Mouse (Mus musculus): ENCODE measurements around the gene Wfdc21. TPM values are rescaled to one million over a fixed set of nuclear protein-coding genes. Genes with fewer than 3 reads are reported as not detected.

Gene Wfdc21
- total RNA-seq, 2 experiments from 2014 or later, result 146 to 203 TPM

DNA sequence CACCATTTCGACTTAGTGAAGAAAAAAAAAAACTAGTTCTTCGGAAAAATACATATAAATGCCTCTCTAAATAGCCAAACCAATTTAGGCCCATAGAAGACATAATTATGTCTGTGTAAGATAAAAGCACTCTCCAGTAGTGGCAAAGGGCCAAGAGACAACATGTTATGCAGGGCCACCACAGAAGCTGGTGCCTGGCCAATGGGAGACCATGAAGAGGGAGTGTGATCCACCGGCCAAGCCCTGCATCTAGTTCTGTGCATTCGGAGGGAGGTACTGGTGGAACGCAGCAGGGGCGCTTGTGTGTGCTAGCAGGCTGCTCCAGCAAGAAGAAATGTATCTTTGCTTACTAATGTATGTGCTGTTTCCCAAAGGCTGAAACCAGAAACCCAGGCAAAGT, 49.4 kb downstream of the Wfdc21 start:
- no peak for ATAC-seq (replicated peaks; ENCODE audit: low FRiP score, poor library complexity, severe bottlenecking)

DNA sequence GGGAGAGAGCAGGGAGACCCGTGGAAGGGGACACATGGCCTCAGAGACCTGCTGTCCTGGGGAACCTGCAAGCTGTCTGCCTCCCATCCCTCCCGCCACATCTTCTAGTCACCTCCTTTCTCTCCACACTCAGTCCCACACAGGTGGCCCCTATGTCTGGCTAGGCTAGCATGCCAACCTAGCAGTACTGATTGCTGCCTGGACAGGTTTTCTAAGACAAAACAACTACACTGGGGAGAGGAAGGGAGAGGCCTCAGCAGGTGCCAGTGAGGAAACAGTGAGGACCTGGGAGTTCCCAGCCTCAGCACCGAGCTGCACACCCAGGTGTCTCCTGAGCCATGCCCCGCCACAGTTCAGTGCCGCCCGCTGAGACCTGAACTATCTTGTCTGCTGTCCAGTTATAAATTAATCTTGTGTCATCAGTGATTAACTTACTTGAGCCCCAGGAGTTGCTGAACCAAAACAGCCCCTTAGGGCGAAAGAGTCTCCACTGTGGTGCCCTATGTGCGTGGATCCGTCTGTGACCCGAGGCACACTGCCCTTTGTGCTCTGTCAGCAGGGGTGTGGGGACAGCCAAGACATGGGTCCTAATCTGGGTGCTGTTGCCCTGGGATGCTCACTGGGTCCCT, 50.4 kb downstream of the Wfdc21 start:
- ATAC-seq (replicated peaks; ENCODE audit: low FRiP score, poor library complexity, severe bottlenecking), result no peak

DNA sequence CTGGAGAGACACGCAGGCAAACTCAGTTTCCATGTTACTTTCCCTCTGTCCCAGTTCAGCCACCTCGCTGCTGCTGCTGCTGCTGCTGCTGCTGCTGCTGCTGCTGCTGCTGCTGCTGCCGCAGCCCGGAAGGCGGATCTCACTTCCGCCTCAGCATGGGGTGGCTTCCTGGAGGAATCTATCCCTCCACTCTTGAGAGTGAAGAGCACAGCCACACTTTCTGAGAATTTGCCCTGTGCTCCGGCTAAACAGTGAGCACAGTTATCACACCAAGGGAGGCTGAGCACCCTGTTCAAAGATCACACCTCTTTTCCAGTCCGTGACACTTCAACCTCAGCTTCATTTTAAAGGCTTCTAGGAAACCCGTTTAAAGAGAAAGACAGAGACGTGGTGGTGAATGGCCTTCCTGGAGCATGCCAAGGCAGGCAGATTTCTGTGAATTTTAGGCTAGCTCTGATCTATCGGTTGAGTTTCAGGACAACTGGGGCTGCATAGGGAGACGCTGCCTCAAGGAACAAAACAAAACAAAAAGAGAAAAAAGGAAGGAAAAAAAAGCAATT, 53.2 kb downstream of the Wfdc21 start:
- ATAC-seq (replicated peaks; ENCODE audit: low FRiP score, poor library complexity, severe bottlenecking), result no peak

DNA sequence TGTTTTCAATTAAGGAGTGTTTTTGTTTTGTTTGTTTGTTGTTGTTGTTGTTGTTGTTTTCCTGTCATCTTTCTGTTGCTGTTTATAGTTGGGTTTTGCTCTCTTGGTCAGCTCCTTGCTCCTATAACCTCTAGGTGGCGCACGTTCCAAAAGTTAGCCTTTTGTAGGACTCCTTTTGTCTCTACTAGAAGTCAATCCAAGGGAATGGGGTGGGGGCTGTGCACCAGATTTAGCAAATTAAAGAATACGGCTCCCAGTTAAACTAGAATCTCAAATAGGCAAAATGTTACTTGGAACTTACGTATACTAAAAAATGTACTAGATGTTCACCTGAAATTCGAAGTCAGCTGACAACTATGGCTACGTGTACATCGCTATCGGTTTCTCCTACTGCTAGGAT, 55.4 kb downstream of the Wfdc21 start:
- ATAC-seq (replicated peaks; ENCODE audit: low FRiP score, poor library complexity, severe bottlenecking), result no peak

Other genes starting within 250 kb of the Wfdc21 start
- gene Heatr9, start 224.8 kb upstream of the Wfdc21 start, total RNA-seq (2015; ENCODE audit: low replicate concordance), result not detected in 2 replicates
- gene Heatr9, start 224.8 kb upstream of the Wfdc21 start, total RNA-seq (2017; ENCODE audit: low replicate concordance), result not detected in 2 replicates
- gene Ccl5, start 216.4 kb upstream of the Wfdc21 start, total RNA-seq (2015; ENCODE audit: low replicate concordance), result 12.3 TPM in 1 of 2 replicates, not detected in the other
- gene Ccl5, start 216.4 kb upstream of the Wfdc21 start, total RNA-seq (2017; ENCODE audit: low replicate concordance), result 5.9 TPM in 1 of 2 replicates, not detected in the other
- 23.6 and 31.3 TPM in 2 replicates for gene Ccl9, start 168.3 kb upstream of the Wfdc21 start, total RNA-seq (2015; ENCODE audit: low replicate concordance)
- gene Ccl9, start 168.3 kb upstream of the Wfdc21 start, total RNA-seq (2017; ENCODE audit: low replicate concordance), result 22.5 and 31.5 TPM in 2 replicates
- gene Ccl6, start 153.9 kb upstream of the Wfdc21 start, total RNA-seq (2015; ENCODE audit: low replicate concordance), result 95.3 and 103 TPM in 2 replicates
- 52.1 and 61.0 TPM in 2 replicates for gene Ccl6, start 153.9 kb upstream of the Wfdc21 start, total RNA-seq (2017; ENCODE audit: low replicate concordance)
- gene Rpl9-ps1, start 101.3 kb upstream of the Wfdc21 start, total RNA-seq (2015; ENCODE audit: low replicate concordance), result not detected in 2 replicates
- gene Rpl9-ps1, start 101.3 kb upstream of the Wfdc21 start, total RNA-seq (2017; ENCODE audit: low replicate concordance), result not detected in 2 replicates
- 48.7 and 55.7 TPM in 2 replicates for gene Ccl3, start 97.6 kb upstream of the Wfdc21 start, total RNA-seq (2015; ENCODE audit: low replicate concordance)
- gene Ccl3, start 97.6 kb upstream of the Wfdc21 start, total RNA-seq (2017; ENCODE audit: low replicate concordance), result 13.4 and 27.3 TPM in 2 replicates
- 4.2 and 4.4 TPM in 2 replicates for gene Ccl4, start 84.4 kb upstream of the Wfdc21 start, total RNA-seq (2015; ENCODE audit: low replicate concordance)
- gene Ccl4, start 84.4 kb upstream of the Wfdc21 start, total RNA-seq (2017; ENCODE audit: low replicate concordance), result 5.0 and 9.3 TPM in 2 replicates
- gene Wfdc17, start 42.9 kb upstream of the Wfdc21 start, total RNA-seq (2015; ENCODE audit: low replicate concordance), result 22.7 and 23.4 TPM in 2 replicates
- 4.5 TPM in 1 of 2 replicates, not detected in the other for gene Wfdc17, start 42.9 kb upstream of the Wfdc21 start, total RNA-seq (2017; ENCODE audit: low replicate concordance)
- gene Wfdc18, start 37.9 kb upstream of the Wfdc21 start, total RNA-seq (2015; ENCODE audit: low replicate concordance), result not detected in 2 replicates
- gene Wfdc18, start 37.9 kb upstream of the Wfdc21 start, total RNA-seq (2017; ENCODE audit: low replicate concordance), result not detected in 2 replicates
- gene Heatr6, start 6.8 kb downstream of the Wfdc21 start, total RNA-seq (2015; ENCODE audit: low replicate concordance), result 2.5 and 3.8 TPM in 2 replicates
- 2.0 and 6.8 TPM in 2 replicates for gene Heatr6, start 6.8 kb downstream of the Wfdc21 start, total RNA-seq (2017; ENCODE audit: low replicate concordance)
- gene Hnf1b, start 103.1 kb downstream of the Wfdc21 start, total RNA-seq (2015; ENCODE audit: low replicate concordance), result not detected in 2 replicates
- not detected in 2 replicates for gene Hnf1b, start 103.1 kb downstream of the Wfdc21 start, total RNA-seq (2017; ENCODE audit: low replicate concordance)
- gene Ddx52, start 195.1 kb downstream of the Wfdc21 start, total RNA-seq (2015; ENCODE audit: low replicate concordance), result 9.6 and 13.8 TPM in 2 replicates
- 17.6 and 19.3 TPM in 2 replicates for gene Ddx52, start 195.1 kb downstream of the Wfdc21 start, total RNA-seq (2017; ENCODE audit: low replicate concordance)
- gene Synrg, start 217.5 kb downstream of the Wfdc21 start, total RNA-seq (2015; ENCODE audit: low replicate concordance), result 10.0 and 11.0 TPM in 2 replicates
- gene Synrg, start 217.5 kb downstream of the Wfdc21 start, total RNA-seq (2017; ENCODE audit: low replicate concordance), result 6.1 and 8.9 TPM in 2 replicates

Data from erythroblast, adult 5-6 weeks (primary cell).